In the genomic region with DNA sequence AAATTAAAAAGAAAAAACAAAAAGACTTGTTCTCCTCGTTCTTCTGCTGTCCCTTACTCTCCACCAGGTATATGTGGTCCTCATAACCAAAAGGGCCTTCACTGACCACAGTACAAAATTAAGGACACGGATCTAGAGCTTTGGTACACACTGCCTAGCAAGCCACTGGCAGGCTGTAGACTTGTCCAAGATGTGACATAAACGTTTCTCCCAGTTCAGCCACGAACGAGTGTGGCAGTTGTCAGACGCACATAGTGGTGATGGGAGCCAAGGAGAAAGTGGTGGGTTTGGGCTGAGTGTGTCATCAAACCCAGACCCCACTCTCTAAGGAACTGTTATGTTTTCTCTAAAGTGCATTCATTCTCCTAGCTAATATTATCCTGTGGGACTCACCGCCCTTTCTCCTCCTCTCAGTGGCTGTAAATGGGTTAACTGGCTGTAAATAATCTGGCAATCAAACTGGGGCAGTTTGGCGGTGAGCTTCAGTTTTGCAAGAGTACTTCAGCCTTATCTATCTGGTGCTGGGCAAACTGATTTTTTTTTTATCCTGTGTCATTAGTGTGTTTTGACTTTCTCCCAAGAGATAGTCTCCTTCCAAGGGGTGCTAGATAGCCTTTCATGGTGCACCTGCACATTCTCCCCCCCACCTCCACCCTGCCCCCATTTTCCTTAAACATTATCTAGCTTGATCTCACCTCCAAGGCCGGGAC, we compare ENCODE assay signal across 8 mouse cellular contexts. TPM values are rescaled to one million over a fixed set of nuclear protein-coding genes. Genes with fewer than 3 reads are reported as not detected.
DNase-seq lines count a peak whose midpoint lies in the region; ATAC-seq lines count a peak whose summit lies in the region.

No protein-coding gene starts in this region.

- H3K4me3 ChIP-seq in neural tube, embryonic 11.5 days (ENCODE audit: low read depth, low read length), result peak overlapping the region; percentile 97
- peak overlapping the region; percentile 90 for H3K4me3 ChIP-seq in embryonic facial prominence, embryonic 11.5 days (ENCODE audit: low read depth, low read length)
- peak overlapping the region; percentile 87 for H3K4me3 ChIP-seq in hindbrain, embryonic 13.5 days

- peak; percentile 29; the same call in 1 of the 2 replicates for ATAC-seq in neural tube, embryonic 11.5 days (ENCODE audit: insufficient read depth, low FRiP score, low TSS enrichment)
- ATAC-seq in embryonic facial prominence, embryonic 11.5 days (replicated peaks; ENCODE audit: insufficient number of reproducible peaks, low FRiP score, low TSS enrichment, low read depth), result peak; percentile 75
- ATAC-seq in hindbrain, embryonic 13.5 days (ENCODE audit: low FRiP score), result peak; percentile 55

- peaks cover 5% of the 10 kb centered on the region; the same call in 1 of the 2 replicates for H3K36me3 ChIP-seq in neural tube, embryonic 11.5 days (ENCODE audit: control insufficient read depth, insufficient read depth, low read length)
- no peaks in the 10 kb centered on the region for H3K36me3 ChIP-seq in embryonic facial prominence, embryonic 11.5 days (replicated peaks; ENCODE audit: control insufficient read depth, insufficient read depth, low read depth, low read length)
- H3K36me3 ChIP-seq in hindbrain, embryonic 13.5 days, result peaks cover 13% of the 10 kb centered on the region

- H3K4me2 ChIP-seq in neural tube, embryonic 11.5 days (ENCODE audit: low read depth), result peak overlapping the region; percentile 87
- H3K4me2 ChIP-seq in embryonic facial prominence, embryonic 11.5 days (ENCODE audit: low read depth, low read length), result peak overlapping the region; percentile 43
- peak overlapping the region; percentile 94 for H3K4me2 ChIP-seq in hindbrain, embryonic 13.5 days

- peaks cover 8% of the 10 kb centered on the region for H3K4me1 ChIP-seq in neural tube, embryonic 11.5 days (ENCODE audit: control insufficient read depth, insufficient read depth, low read length)
- H3K4me1 ChIP-seq in embryonic facial prominence, embryonic 11.5 days (ENCODE audit: control insufficient read depth, insufficient read depth, low read length), result no peaks in the 10 kb centered on the region
- peaks cover 17% of the 10 kb centered on the region for H3K4me1 ChIP-seq in hindbrain, embryonic 13.5 days (replicated peaks)

- H3K27ac ChIP-seq in neural tube, embryonic 11.5 days (ENCODE audit: low read depth, low read length), result no peak overlapping the region
- H3K27ac ChIP-seq in embryonic facial prominence, embryonic 11.5 days (replicated peaks; ENCODE audit: low read depth, low read length), result no peak overlapping the region
- H3K27ac ChIP-seq in hindbrain, embryonic 13.5 days, result peak overlapping the region; percentile 81

- H3K9me3 ChIP-seq in neural tube, embryonic 11.5 days (ENCODE audit: control insufficient read depth, low read length), result no peaks in the 10 kb centered on the region
- H3K9me3 ChIP-seq in embryonic facial prominence, embryonic 11.5 days (replicated peaks; ENCODE audit: control insufficient read depth, low read length), result no peaks in the 10 kb centered on the region
- H3K9me3 ChIP-seq in hindbrain, embryonic 13.5 days, result no peaks in the 10 kb centered on the region

- 18% methylated on average over 9 of the region's 9 CpGs for WGBS in neural tube, embryonic 11.5 days
- 24% methylated on average over 9 of the region's 9 CpGs for WGBS in embryonic facial prominence, embryonic 11.5 days
- WGBS in hindbrain, embryonic 13.5 days, result 18% methylated on average over 9 of the region's 9 CpGs

- H3K9ac ChIP-seq in neural tube, embryonic 11.5 days (ENCODE audit: low read length), result peak overlapping the region; percentile 31
- no peak overlapping the region for H3K9ac ChIP-seq in embryonic facial prominence, embryonic 11.5 days (replicated peaks; ENCODE audit: low read length)
- H3K9ac ChIP-seq in hindbrain, embryonic 13.5 days, result peak overlapping the region; percentile 40

- no peak for DNase-seq in neural tube, embryonic 11.5 days (ENCODE audit: low spot score)
- DNase-seq in neural tube, embryonic 10.5 days (ENCODE audit: extremely low spot score, low spot score), result no peak
- no peak for DNase-seq in embryonic facial prominence, embryonic 11.5 days (ENCODE audit: low spot score)
- DNase-seq in lung, postnatal 25 days (ENCODE audit: low spot score), result peak; percentile 31
- no peak for DNase-seq in frontal cortex, adult 2 months (ENCODE audit: extremely low spot score in 1 of 2, low spot score in 1 of 2)
- DNase-seq in layer of hippocampus, adult 18-20 months (ENCODE audit: low spot score in 2 of 2), result no peak
- DNase-seq in right cerebral cortex, postnatal 36 days (ENCODE audit: low spot score in 2 of 2), result no peak

- no peaks in the 10 kb centered on the region for H3K27me3 ChIP-seq in neural tube, embryonic 11.5 days (ENCODE audit: control insufficient read depth, insufficient read depth, low read length)
- no peaks in the 10 kb centered on the region for H3K27me3 ChIP-seq in embryonic facial prominence, embryonic 11.5 days (ENCODE audit: control insufficient read depth, insufficient read depth, low read length)
- H3K27me3 ChIP-seq in hindbrain, embryonic 13.5 days, result no peaks in the 10 kb centered on the region

RNA-seq across cellular contexts. Expression of a gene that starts 0.7 kb away (rescaled TPM):
- polyA plus RNA-seq in neural tube, embryonic 11.5 days (2014; fragmentation: Nextera tagmentation; extraction: Ambion mirVana), result 2.6 and 2.7 TPM in 2 replicates
- polyA plus RNA-seq in embryonic facial prominence, embryonic 11.5 days (2014; fragmentation: Nextera tagmentation; extraction: Ambion mirVana), result 0.84 and 1.3 TPM in 2 replicates
- 3.1 and 3.3 TPM in 2 replicates for polyA plus RNA-seq in hindbrain, embryonic 13.5 days (2015; fragmentation: Nextera tagmentation; extraction: Ambion mirVana)
- polyA plus RNA-seq in frontal cortex, adult 2 months (2012; rRNA removed), result 1.8 and 1.9 TPM in 2 replicates
- under 1 TPM; 0.56 to 0.74 TPM for total RNA-seq in layer of hippocampus, adult 18-20 months (2021)

RNA-seq across cellular contexts. Expression of a gene that starts 0.9 kb away (rescaled TPM):
- 559 and 570 TPM in 2 replicates for polyA plus RNA-seq in neural tube, embryonic 11.5 days (2014; fragmentation: Nextera tagmentation; extraction: Ambion mirVana)
- 520 and 550 TPM in 2 replicates for polyA plus RNA-seq in embryonic facial prominence, embryonic 11.5 days (2014; fragmentation: Nextera tagmentation; extraction: Ambion mirVana)
- polyA plus RNA-seq in hindbrain, embryonic 13.5 days (2015; fragmentation: Nextera tagmentation; extraction: Ambion mirVana), result 682 and 692 TPM in 2 replicates
- polyA plus RNA-seq in frontal cortex, adult 2 months (2012; rRNA removed), result 372 and 396 TPM in 2 replicates
- total RNA-seq in layer of hippocampus, adult 18-20 months (2021), result 100 to 1,000 TPM; 406 TPM

RNA-seq across cellular contexts. Expression of a gene that starts 8.5 kb away (rescaled TPM):
- not detected in 2 replicates for polyA plus RNA-seq in neural tube, embryonic 11.5 days (2014; fragmentation: Nextera tagmentation; extraction: Ambion mirVana)
- polyA plus RNA-seq in embryonic facial prominence, embryonic 11.5 days (2014; fragmentation: Nextera tagmentation; extraction: Ambion mirVana), result not detected in 2 replicates
- polyA plus RNA-seq in hindbrain, embryonic 13.5 days (2015; fragmentation: Nextera tagmentation; extraction: Ambion mirVana), result not detected in 2 replicates
- polyA plus RNA-seq in frontal cortex, adult 2 months (2012; rRNA removed), result not detected in 2 replicates
- total RNA-seq in layer of hippocampus, adult 18-20 months (2021), result not detected

RNA-seq across cellular contexts. Expression of a gene that starts 25.4 kb away (rescaled TPM):
- not detected in 2 replicates for polyA plus RNA-seq in neural tube, embryonic 11.5 days (2014; fragmentation: Nextera tagmentation; extraction: Ambion mirVana)
- 0.14 TPM in 1 of 2 replicates, not detected in the other for polyA plus RNA-seq in embryonic facial prominence, embryonic 11.5 days (2014; fragmentation: Nextera tagmentation; extraction: Ambion mirVana)
- polyA plus RNA-seq in hindbrain, embryonic 13.5 days (2015; fragmentation: Nextera tagmentation; extraction: Ambion mirVana), result 0.06 and 0.16 TPM in 2 replicates
- polyA plus RNA-seq in frontal cortex, adult 2 months (2012; rRNA removed), result 0.08 and 0.10 TPM in 2 replicates
- total RNA-seq in layer of hippocampus, adult 18-20 months (2021), result under 1 TPM; 0.13 to 0.27 TPM

RNA-seq across cellular contexts. Expression of a gene that starts 25.5 kb away (rescaled TPM):
- 1.5 and 3.1 TPM in 2 replicates for polyA plus RNA-seq in neural tube, embryonic 11.5 days (2014; fragmentation: Nextera tagmentation; extraction: Ambion mirVana)
- polyA plus RNA-seq in embryonic facial prominence, embryonic 11.5 days (2014; fragmentation: Nextera tagmentation; extraction: Ambion mirVana), result 2.3 and 3.3 TPM in 2 replicates
- 2.5 and 2.6 TPM in 2 replicates for polyA plus RNA-seq in hindbrain, embryonic 13.5 days (2015; fragmentation: Nextera tagmentation; extraction: Ambion mirVana)
- polyA plus RNA-seq in frontal cortex, adult 2 months (2012; rRNA removed), result 7.4 and 8.1 TPM in 2 replicates
- 1 to 10 TPM; 5.7 TPM for total RNA-seq in layer of hippocampus, adult 18-20 months (2021)

Comparison
In these comparisons a context has a peak if more than half of its experiments do, and no peak if none do; other contexts are left out.
1. H3K4me2 ChIP-seq: peak in every context shown above with its lines; median percentile 94 in hindbrain, embryonic 13.5 days; 87 in neural tube, embryonic 11.5 days; 43 in embryonic facial prominence, embryonic 11.5 days.